In the genomic region with DNA sequence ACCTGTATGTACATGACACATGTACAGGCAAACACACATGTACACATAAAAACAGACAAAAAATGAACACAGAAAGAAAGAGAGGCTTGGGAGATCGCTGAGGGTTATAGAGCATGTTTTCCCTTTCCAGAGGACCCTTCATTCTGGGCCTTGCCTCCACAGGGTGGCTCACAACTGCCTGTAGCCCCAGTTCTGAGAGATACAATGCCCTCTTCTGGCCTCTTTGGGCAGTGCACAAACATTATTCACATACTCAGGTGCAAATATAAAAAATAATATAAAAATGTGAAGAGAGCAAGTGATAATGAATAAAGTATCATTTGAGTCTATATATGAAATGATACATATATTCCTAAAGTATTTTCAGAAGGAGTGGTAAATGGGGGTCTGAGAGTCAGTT, we compare ENCODE assay signal across 12 mouse cellular contexts. TPM values are rescaled to one million over a fixed set of nuclear protein-coding genes. Genes with fewer than 3 reads are reported as not detected.
A peak's percentile ranks its signal among the peaks of the same experiment; 100 is the strongest.
DNase-seq lines count a peak whose midpoint lies in the region; ATAC-seq and TF ChIP-seq lines count a peak whose summit lies in the region.
"Had no signal": no experiment of that assay in that cellular context is flagged by ENCODE, and none has a peak within 500 bp of the region (broad histone marks: within the 10 kb centered on the region; RNA-seq: fewer than 3 reads in every experiment).

No protein-coding gene starts in this region.

- no peak for TF ChIP-seq EP300 in ES-Bruce4 (IDR thresholded peaks at IDR 0.05; ENCODE audit: insufficient read depth, low read depth, low read length)

- H3K27ac ChIP-seq in lung, embryonic 14.5 days (ENCODE audit: low read depth): no peak overlapping the region
- H3K27ac ChIP-seq in ES-Bruce4 (ENCODE audit: insufficient read depth, low read length): no peak overlapping the region
- H3K27ac ChIP-seq in forebrain, embryonic 15.5 days (replicated peaks): no peak overlapping the region
- H3K27ac ChIP-seq: embryonic facial prominence, embryonic 13.5 days; liver, embryonic 13.5 days had no signal

- TF ChIP-seq CTCF in lung, embryonic 14.5 days (IDR thresholded peaks at IDR 0.05; ENCODE audit: low read depth): peak; percentile 34; the same call in 1 of the 2 replicates
- TF ChIP-seq CTCF in lung, adult 2 months (IDR thresholded peaks at IDR 0.05; ENCODE audit: insufficient read depth, low read length): no peak
- peak; percentile 78 for TF ChIP-seq CTCF in ES-Bruce4 (IDR thresholded peaks at IDR 0.05; ENCODE audit: low read depth, low read length)

- H3K9ac ChIP-seq in lung, embryonic 14.5 days: no peak overlapping the region
- no peak overlapping the region for H3K9ac ChIP-seq in ES-Bruce4 (ENCODE audit: low read depth, poor library complexity, severe bottlenecking)
- H3K9ac ChIP-seq in forebrain, embryonic 15.5 days (replicated peaks): no peak overlapping the region
- H3K9ac ChIP-seq: embryonic facial prominence, embryonic 13.5 days; liver, embryonic 13.5 days had no signal

- no peak overlapping the region for H3K4me2 ChIP-seq in lung, embryonic 14.5 days
- H3K4me2 ChIP-seq in forebrain, embryonic 15.5 days (replicated peaks): no peak overlapping the region
- H3K4me2 ChIP-seq: embryonic facial prominence, embryonic 13.5 days; liver, embryonic 13.5 days had no signal

- no peaks in the 10 kb centered on the region for H3K36me3 ChIP-seq in lung, embryonic 14.5 days (ENCODE audit: insufficient read depth)
- no peaks in the 10 kb centered on the region for H3K36me3 ChIP-seq in ES-Bruce4 (ENCODE audit: control insufficient read depth, insufficient read depth, low read length, poor library complexity, severe bottlenecking)
- H3K36me3 ChIP-seq in forebrain, embryonic 15.5 days: no peaks in the 10 kb centered on the region
- H3K36me3 ChIP-seq: embryonic facial prominence, embryonic 13.5 days; liver, embryonic 13.5 days had no signal

- no peak for ATAC-seq in lung, embryonic 14.5 days (ENCODE audit: insufficient read depth)
- no peak for ATAC-seq in forebrain, embryonic 15.5 days (replicated peaks)

- H3K4me1 ChIP-seq in lung, embryonic 14.5 days (ENCODE audit: insufficient read depth): no peaks in the 10 kb centered on the region
- no peaks in the 10 kb centered on the region for H3K4me1 ChIP-seq in lung, adult 2 months (ENCODE audit: control insufficient read depth, insufficient read depth, low read length)
- no peaks in the 10 kb centered on the region for H3K4me1 ChIP-seq in ES-Bruce4 (ENCODE audit: control insufficient read depth, insufficient read depth, low read length)
- no peaks in the 10 kb centered on the region for H3K4me1 ChIP-seq in forebrain, embryonic 15.5 days
- H3K4me1 ChIP-seq: embryonic facial prominence, embryonic 13.5 days; liver, embryonic 13.5 days had no signal

- H3K4me3 ChIP-seq in lung, embryonic 14.5 days (ENCODE audit: low read depth, low read length): no peak overlapping the region
- no peak overlapping the region for H3K4me3 ChIP-seq in lung, adult 2 months (replicated peaks; ENCODE audit: extremely low read depth, low read depth, low read length)
- no peak overlapping the region for H3K4me3 ChIP-seq in ES-Bruce4 (ENCODE audit: low read depth, low read length)
- H3K4me3 ChIP-seq in forebrain, embryonic 15.5 days: no peak overlapping the region
- H3K4me3 ChIP-seq: embryonic facial prominence, embryonic 13.5 days; liver, embryonic 13.5 days had no signal

- H3K27me3 ChIP-seq in lung, embryonic 14.5 days (ENCODE audit: insufficient read depth, low read length): no peaks in the 10 kb centered on the region
- H3K27me3 ChIP-seq in ES-Bruce4 (ENCODE audit: control insufficient read depth, insufficient read depth, low read length, poor library complexity, severe bottlenecking): no peaks in the 10 kb centered on the region
- no peaks in the 10 kb centered on the region for H3K27me3 ChIP-seq in forebrain, embryonic 15.5 days
- H3K27me3 ChIP-seq: embryonic facial prominence, embryonic 13.5 days; liver, embryonic 13.5 days had no signal

- 50% methylated on average over 1 of the region's 1 CpGs for WGBS in lung, embryonic 14.5 days
- WGBS in lung, adult 2 months: 78% methylated on average over 1 of the region's 1 CpGs
- WGBS in forebrain, embryonic 15.5 days: 56% methylated on average over 1 of the region's 1 CpGs

- peak; percentile 43 for DNase-seq in heart, adult 11 months
- no peak for DNase-seq in heart, adult 8-10 months (ENCODE audit: low spot score)
- peak; percentile 32 for DNase-seq in lung, embryonic 14.5 days
- no peak for DNase-seq in lung, adult 2 months
- peak; percentile 53 for DNase-seq in induced T-regulatory cell, adult 2 months (ENCODE audit: low read depth)
- no peak for DNase-seq in cerebellum, postnatal 25 days
- DNase-seq: liver, embryonic 13.5 days; right cerebral cortex, adult 18-20 months had no signal

- no peak for TF ChIP-seq POLR2A in lung, adult 2 months (IDR thresholded peaks at IDR 0.05; ENCODE audit: borderline replicate concordance, extremely low read depth, low read depth, low read length)
- TF ChIP-seq POLR2A in ES-Bruce4 (IDR thresholded peaks at IDR 0.05; ENCODE audit: insufficient read depth, low read length): no peak

- no peaks in the 10 kb centered on the region for H3K9me3 ChIP-seq in lung, embryonic 14.5 days (ENCODE audit: low read depth, low read length)
- no peaks in the 10 kb centered on the region for H3K9me3 ChIP-seq in ES-Bruce4 (replicated peaks; ENCODE audit: control insufficient read depth, insufficient read depth, low read length, poor library complexity, severe bottlenecking)
- no peaks in the 10 kb centered on the region for H3K9me3 ChIP-seq in forebrain, embryonic 15.5 days
- H3K9me3 ChIP-seq: embryonic facial prominence, embryonic 13.5 days; liver, embryonic 13.5 days had no signal

RNA-seq across cellular contexts. Expression of a gene that starts 6.5 kb away (rescaled TPM):
- 10 to 100 TPM in 3 of 4 experiments, 1 to 10 TPM in 1; 9.3 to 12.9 (median 11.0) TPM for total RNA-seq in heart, adult 8-10 months (2022)
- 281 and 288 TPM in 2 replicates for polyA plus RNA-seq in lung, embryonic 14.5 days (2014; fragmentation: Nextera tagmentation; extraction: Ambion mirVana)
- 2.5 and 4.9 TPM in 2 replicates for polyA plus RNA-seq in lung, adult 2 months (2012; rRNA removed)
- 148 and 152 TPM in 2 replicates for polyA plus RNA-seq in ES-Bruce4 (2011; ENCODE audit: insufficient read depth, insufficient read length, low read depth, missing spikeins)
- 130 TPM in 2 replicates for polyA plus RNA-seq in forebrain, embryonic 15.5 days (2015; fragmentation: Nextera tagmentation; extraction: Ambion mirVana)

RNA-seq across cellular contexts. Expression of a gene that starts 21.5 kb away (rescaled TPM):
- total RNA-seq in heart, adult 8-10 months (2022): 10 to 100 TPM; 46.1 to 51.3 (median 48.7) TPM
- 69.2 and 71.2 TPM in 2 replicates for polyA plus RNA-seq in lung, embryonic 14.5 days (2014; fragmentation: Nextera tagmentation; extraction: Ambion mirVana)
- 35.0 and 50.8 TPM in 2 replicates for polyA plus RNA-seq in lung, adult 2 months (2012; rRNA removed)
- polyA plus RNA-seq in ES-Bruce4 (2011; ENCODE audit: insufficient read depth, insufficient read length, low read depth, missing spikeins): 80.1 and 85.7 TPM in 2 replicates
- polyA plus RNA-seq in forebrain, embryonic 15.5 days (2015; fragmentation: Nextera tagmentation; extraction: Ambion mirVana): 46.0 and 47.8 TPM in 2 replicates

RNA-seq across cellular contexts. Expression of a gene that starts 39.9 kb away (rescaled TPM):
- 1 to 10 TPM; 2.8 to 3.7 (median 3.2) TPM for total RNA-seq in heart, adult 8-10 months (2022)
- 2.7 and 3.6 TPM in 2 replicates for polyA plus RNA-seq in lung, embryonic 14.5 days (2014; fragmentation: Nextera tagmentation; extraction: Ambion mirVana)
- polyA plus RNA-seq in lung, adult 2 months (2012; rRNA removed): not detected in 2 replicates
- 13.2 and 14.3 TPM in 2 replicates for polyA plus RNA-seq in ES-Bruce4 (2011; ENCODE audit: insufficient read depth, insufficient read length, low read depth, missing spikeins)
- polyA plus RNA-seq in forebrain, embryonic 15.5 days (2015; fragmentation: Nextera tagmentation; extraction: Ambion mirVana): 1.8 and 2.0 TPM in 2 replicates
- total RNA-seq: hematopoietic stem cell, adult 5-6 weeks had no signal

Comparison
In these comparisons a context has a peak if more than half of its experiments do, and no peak if none do; other contexts are left out.
1. DNase-seq: peak in heart, adult 11 months (single experiment), lung, embryonic 14.5 days (single experiment) and induced T-regulatory cell, adult 2 months (single experiment); none in heart, adult 8-10 months (single experiment), lung, adult 2 months (single experiment) and cerebellum, postnatal 25 days (0 of 2).
2. RNA of a gene that starts 6.5 kb away (polyA plus RNA-seq): 281 to 288 TPM in lung, embryonic 14.5 days, 148 to 152 TPM in ES-Bruce4 and 130 TPM in forebrain, embryonic 15.5 days; 2.5 to 4.9 TPM in lung, adult 2 months; every median in the first group is over 10 times any median in the second.